Mouse (Mus musculus) c-Kit-negative CD71-positive TER-119-positive erythroid progenitor cells, embryonic 14.5 days (primary cell): ENCODE measurements at regions not wholly inside any gene's neighbourhood (a gene's known extent, or its start where the extent isn't known, plus 50 kb on each side); places are given as distances from the start of the nearest gene placed in this dataset.
A peak's percentile ranks its signal among the peaks of the same experiment; 100 is the strongest.

Experiments
- DNase-seq: peaks from one replicate; pipeline ENCODE4 v3.0.0-alpha.2; 2013; ENCODE audit warnings: low read depth, low spot score

- DNase-seq: no peak
These were observed 168.2 kb upstream of the Itga4 start for GRCm38 (mm10) chr2:79086857-79087578.

DNA sequence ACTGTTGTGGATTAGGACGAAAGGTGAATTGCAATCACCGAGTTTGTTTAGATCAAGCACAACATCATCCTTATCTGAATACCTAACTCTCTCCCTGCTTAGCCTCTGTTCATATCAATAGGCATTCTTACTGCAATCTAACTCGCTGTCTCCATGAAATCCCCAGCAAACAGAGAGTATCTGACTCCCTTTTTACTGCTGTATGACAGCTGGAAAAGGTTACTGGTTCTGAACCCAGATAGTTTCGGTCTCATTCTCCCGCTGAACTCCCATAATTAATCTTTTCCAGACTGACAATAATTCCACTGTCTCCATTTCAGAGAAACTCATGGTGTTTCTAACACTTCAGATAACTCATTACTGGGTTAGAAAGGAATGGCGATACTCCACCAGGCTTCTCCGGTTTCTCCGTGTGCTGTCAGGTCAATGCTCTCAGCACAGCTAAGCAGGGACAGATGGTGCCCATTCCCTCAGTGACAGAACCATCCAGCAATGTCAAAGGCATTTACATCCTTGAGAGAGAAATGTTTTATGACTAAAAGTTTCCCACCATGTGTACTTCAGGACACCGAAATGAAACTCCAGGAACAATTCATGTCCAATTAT is 167.5 kb upstream of the Itga4 start:
- no peak for DNase-seq

- DNase-seq: no peak
These were observed 165.0 kb upstream of the Itga4 start for GRCm38 (mm10) chr2:79090273-79090672.

DNA sequence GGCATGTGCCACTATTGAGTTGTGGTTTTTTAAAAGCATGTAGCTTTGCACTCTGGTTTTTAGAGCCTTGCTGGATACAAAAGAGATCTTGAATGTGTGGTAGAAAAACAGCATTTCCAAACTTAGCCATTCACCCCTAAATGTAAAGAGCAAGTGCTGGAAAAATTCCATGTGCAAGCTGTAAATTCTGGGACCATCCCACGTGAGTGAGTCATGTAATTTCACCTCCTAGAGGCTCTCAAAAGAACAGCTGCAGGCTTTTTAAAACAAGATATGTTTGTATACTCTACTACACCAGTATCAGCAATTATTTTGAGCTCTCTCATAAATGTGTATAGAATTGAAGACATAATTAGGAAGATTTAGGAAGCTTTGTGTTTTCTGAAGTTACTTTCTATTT is 160.9 kb upstream of the Itga4 start:
- no peak for DNase-seq

GRCm38 (mm10) chr2:79096532-79097251 is 158.5 kb upstream of the Itga4 start:
- no peak for DNase-seq

DNA sequence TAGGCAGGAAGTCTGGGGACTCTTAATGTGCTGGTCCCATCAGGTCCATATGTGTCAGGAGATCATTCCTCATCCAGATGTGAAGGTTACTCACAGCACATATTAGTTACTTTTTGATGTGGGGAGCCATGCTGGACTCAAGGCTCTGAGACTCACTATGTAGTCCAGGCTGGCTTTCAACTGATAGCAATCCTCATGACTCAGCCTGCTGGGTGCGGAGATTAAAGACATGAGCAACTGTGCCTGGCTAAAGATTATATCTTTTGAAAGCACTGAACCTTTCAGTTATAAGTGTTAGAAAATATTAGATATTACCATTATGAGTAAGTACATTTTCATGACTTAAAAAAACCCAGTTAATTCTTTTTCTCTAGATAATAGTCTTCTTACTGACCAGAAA is 155.6 kb upstream of the Itga4 start:
- DNase-seq: no peak

- no peak for DNase-seq
These were observed 143.6 kb upstream of the Itga4 start for GRCm38 (mm10) chr2:79111673-79112072.

GRCm38 (mm10) chr2:79112076-79112475 is 143.2 kb upstream of the Itga4 start:
- DNase-seq: no peak

DNA sequence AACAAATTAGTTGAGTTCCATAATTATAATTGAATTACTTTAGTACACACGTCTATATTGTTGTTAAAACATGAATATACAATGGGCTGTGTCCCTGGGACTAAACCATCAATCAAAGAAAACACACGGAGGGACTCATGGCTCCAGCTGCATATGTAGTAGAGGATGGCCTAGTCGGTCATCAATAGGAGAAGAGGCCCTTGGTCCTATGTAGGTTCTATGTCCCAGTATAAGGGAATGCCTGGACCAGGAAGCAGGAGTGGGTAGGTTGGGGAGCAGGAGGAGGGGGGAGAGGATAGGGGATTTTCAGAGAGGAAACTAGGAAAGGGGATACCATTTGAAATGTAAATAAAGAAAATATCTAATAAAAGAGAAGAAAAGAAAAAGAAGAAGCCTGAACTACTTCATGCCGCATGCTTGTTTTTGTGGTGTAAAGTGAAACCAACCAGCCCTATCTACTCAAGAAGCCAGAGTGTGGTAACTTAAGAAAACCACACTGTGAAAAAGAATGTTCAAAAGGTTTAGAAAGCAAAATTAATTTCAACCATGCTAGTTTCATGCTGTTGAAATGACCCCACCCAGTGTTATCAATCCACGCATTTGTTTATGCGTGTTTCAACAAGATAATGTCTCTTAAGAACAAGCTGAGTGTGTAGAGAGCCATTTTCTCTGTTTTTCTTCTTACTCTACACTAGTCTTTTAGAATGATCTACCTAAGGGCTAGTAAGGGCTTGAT is 134.4 kb upstream of the Itga4 start:
- peak; percentile 65 for DNase-seq

- DNase-seq: no peak
These were observed 132.7 kb upstream of the Itga4 start for GRCm38 (mm10) chr2:79122530-79122929.

DNA sequence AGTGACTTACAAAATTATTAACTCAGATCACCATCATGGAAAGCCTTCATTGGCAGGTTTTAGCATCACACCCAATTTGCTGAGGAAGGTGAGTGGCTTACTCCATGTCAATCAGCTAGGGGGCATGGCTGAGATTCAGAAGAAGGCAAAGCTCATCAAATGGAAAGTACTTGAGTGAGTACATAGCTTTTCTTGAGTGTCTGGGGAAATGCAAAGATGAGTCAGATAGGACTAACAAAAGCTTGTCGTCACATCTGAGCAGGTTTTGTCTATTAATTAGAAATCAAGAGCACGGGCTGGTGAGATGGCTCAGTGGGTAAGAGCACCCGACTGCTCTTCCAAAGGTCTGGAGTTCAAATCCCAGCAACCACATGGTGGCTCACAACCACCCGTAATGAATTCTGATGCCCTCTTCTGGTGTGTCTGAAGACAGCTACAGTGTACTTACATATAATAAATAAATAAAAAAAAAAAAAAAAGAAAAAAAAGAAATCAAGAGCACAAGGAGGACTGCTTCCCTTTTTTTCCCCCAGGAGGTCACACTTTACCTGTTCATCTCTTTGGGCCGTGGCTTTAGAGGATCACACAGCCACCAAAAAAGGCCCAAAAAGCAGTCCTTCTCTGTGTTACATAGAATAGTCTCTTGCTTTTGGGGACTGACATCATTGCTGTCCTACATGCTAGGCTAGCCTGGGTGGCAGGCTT is 130.8 kb upstream of the Itga4 start:
- no peak for DNase-seq

DNA sequence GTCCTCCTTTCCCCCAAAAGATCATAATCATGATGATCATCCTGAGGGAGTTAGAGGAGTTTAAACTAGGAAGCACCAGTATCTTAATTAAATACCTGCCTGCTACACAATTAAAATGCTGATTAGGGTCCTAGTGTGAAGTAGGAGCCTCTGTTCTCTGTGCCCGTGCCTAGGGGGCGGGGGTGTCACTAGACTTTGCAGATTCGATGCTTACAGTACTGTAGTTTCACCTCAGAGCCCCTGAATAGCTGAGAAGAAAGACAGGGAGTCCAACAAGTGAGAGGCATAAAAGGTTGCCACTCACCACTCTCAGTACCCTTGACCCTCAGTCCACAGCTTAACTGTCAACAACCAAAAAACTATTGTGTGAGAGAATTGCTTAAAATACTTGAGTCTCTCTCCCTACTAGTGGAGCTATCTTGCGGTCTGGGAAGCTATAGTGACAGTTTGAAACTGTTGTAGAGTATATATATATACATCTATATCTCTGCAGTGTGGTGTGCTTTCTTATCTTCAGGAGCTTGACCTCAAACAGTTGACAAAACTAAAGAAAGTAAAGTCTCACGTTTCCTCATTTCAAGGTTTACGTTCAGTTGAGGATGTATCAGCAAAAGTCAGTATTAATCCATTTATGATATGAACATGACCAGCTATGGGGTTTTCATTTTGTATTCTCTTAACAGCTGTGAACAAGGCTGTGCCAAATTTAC is 128.9 kb upstream of the Itga4 start:
- DNase-seq: no peak

DNA sequence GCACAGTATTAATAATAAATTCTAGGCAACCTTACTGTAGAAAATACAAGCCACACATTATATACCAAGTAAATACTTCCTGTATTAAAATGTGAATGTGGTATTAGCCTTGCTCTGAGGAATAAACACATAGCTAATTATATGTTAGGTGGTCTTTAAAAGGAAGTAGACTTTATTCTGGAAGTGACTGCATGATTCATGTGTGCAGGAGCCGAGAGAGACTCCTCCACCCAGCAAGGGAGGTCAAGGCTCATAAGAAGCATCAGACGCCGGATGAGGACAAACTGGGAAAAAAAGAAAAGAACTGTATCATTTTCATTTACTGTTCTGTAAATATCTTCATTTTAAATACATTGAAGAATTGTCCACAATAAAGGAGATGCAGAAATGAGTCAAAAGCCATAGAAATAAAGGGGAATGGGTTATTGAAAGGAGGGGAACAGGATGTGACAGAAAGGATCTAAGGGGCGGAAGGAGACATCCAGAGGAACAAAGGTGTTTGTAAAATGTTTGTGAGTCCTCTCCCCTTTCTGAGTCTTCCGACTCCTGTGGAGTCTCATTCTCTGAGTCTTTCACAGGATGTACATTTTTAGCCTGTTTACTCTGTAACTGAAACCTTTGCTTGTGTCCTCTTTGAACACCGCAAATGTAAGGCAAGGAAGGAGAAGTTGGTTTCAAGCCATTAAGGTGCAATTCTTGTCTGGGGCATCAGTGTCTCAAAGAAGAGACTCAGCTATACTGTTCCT is 128.1 kb upstream of the Itga4 start:
- no peak for DNase-seq

- DNase-seq: no peak
These were observed 127.4 kb upstream of the Itga4 start for GRCm38 (mm10) chr2:79127822-79128221.

- DNase-seq: no peak
These were observed 124.6 kb upstream of the Itga4 start for GRCm38 (mm10) chr2:79130660-79131059.

DNA sequence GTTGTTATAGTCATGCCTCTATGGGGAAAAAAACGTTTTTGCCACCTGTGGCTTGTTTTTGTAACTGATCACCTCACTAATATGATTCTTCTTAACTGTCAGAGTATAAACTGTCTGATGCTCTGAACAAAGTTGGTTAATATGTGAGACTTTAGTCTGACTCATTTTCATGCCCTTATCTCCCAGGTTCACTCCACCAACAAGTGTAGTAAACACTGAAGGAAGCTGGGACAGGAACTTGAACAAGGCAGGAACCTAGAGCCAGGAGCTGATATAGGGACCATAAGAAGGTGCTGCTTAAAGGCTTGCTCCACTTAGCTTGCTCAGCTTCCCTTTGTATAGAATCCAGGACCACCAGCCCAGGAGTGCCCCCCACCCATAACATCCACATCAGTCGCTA is 124.0 kb upstream of the Itga4 start:
- no peak for DNase-seq

DNA sequence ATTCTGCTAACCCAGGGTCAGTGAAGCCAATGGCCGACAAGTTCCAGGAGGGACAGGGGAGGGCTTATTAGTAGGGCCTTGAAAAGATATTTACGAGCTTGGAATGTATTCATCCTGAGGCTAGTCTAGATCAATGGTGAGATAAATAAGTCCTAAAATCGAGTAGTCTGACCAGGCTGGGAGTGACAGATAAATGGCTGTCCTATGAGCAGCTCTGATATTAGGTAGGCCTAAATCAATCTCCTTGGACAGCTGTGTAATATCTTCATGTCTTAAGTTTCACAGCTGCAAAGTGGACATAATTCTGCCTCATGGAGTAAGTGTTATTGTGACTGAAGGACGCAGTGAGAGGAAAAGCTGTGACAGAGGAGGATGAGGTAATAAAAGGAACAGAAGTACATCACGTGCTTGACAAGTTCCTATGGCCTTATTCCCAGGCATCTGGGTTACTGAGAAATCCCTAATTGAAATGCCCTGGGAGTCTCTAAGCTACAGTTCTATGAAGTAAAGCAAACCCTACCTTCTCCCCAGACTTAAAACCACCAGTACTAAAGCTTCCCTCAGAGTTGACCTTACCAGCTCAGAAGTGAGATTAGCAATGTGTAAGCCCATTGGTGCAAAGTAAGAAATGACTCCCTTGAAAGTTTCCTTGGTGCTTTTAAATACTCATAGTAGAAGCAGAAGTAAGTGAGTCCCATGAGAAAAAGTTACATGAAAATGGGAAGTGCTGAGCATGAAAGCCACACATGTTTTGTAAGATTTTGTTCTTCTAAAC is 123.3 kb upstream of the Itga4 start:
- DNase-seq: no peak

DNA sequence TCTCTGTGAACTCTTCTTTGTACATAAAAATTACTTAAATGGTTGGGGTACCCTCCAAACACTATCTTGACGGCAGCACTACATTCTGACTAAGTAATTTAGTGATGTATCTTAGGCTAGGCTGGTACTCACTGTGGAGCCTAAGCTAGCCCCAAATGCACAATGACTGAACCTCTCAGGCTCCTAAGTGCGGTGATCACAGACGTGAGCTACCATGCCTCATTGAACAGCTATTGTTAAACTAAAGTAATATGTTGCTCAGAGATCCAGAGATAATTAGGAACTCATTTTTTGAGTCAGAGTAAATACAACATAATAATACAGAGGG is 122.7 kb upstream of the Itga4 start:
- no peak for DNase-seq

GRCm38 (mm10) chr2:79134281-79134680 is 120.9 kb upstream of the Itga4 start:
- DNase-seq: no peak

- no peak for DNase-seq
These were observed 119.2 kb upstream of the Itga4 start for GRCm38 (mm10) chr2:79135986-79136385.
